Mouse (Mus musculus): ENCODE measurements around the gene Gm20479.
A peak's percentile ranks its signal among the peaks of the same experiment; 100 is the strongest.

The Gm20479 gene

GRCm38 (mm10) chr7:27334405-27334911 is 22.8 kb downstream of the Gm20479 start:
- no peak for DNase-seq (ENCODE audit: low spot score in 2 of 2)

- peak in 1 of 2 experiments; percentile 55 for DNase-seq (ENCODE audit: low spot score in 2 of 2)
Measured at GRCm38 (mm10) chr7:27333316-27333941, 23.8 kb downstream of the Gm20479 start.

- peak; percentile 85 to 91 for DNase-seq (ENCODE audit: low spot score in 2 of 2)
Measured at GRCm38 (mm10) chr7:27332353-27333199, 24.6 kb downstream of the Gm20479 start.

- no peak for DNase-seq (ENCODE audit: low spot score in 2 of 2)
Measured at GRCm38 (mm10) chr7:27331854-27332253, 25.4 kb downstream of the Gm20479 start.

DNA sequence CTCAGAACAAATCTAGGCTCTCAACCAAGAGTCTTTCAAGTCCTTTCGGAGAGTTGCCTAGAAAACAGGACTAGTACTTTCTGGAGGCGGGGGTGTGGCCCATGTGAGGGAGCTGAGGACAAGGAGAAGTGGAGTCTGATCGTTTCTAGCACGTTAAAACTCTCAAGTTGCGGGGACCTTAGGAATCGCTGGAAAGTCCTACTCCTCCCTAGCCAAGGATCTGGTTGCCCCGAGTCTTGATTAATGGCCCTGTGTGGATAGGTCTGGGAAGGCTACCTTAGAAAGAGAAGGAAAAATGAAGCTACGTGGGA is 25.7 kb downstream of the Gm20479 start:
- no peak for DNase-seq (ENCODE audit: low spot score in 2 of 2)

DNA sequence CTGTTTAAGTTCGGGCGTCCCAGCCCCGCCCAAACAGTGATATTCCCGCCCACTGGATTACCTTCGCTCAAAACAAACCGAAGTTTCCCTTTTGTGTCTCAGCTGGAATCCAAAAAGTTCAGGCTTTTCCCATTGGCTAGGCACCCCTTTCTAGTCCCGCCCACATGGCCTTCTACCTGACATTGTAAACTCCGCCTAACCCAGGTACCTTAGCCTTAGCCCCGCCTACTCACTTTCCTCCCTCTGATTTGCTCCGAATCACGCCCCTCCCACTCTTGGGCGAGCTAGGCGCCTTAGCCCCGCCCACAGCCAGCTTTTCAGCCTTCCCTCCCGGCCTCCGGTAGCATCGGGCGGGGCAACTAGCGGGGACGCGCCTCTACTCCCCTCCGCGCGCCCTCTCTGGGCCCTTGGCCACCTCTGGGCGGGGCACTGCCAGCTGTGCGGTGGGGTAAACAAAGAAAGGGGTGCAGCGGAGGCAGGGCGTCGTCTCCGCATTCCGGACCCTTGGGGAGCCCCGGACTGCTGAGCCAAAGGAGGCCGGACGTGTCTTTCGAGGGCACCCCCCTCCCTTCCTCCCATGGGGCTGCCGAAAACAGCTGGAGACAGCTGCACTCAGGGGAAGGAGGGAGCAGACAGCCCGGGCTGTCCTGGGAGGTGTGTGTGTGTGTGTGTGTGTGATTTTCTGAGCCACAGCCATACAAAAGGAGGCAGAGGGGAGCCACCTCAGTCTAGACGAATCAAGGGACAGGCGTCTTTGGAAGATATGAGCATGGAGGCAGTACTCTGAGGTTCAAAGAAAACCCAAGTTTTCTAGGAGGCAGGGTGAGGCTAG is 26.3 kb downstream of the Gm20479 start:
- peak; percentile 95 to 96 for DNase-seq (ENCODE audit: low spot score in 2 of 2)

GRCm38 (mm10) chr7:27329981-27330380 is 27.2 kb downstream of the Gm20479 start:
- no peak for DNase-seq (ENCODE audit: low spot score in 2 of 2)

DNA sequence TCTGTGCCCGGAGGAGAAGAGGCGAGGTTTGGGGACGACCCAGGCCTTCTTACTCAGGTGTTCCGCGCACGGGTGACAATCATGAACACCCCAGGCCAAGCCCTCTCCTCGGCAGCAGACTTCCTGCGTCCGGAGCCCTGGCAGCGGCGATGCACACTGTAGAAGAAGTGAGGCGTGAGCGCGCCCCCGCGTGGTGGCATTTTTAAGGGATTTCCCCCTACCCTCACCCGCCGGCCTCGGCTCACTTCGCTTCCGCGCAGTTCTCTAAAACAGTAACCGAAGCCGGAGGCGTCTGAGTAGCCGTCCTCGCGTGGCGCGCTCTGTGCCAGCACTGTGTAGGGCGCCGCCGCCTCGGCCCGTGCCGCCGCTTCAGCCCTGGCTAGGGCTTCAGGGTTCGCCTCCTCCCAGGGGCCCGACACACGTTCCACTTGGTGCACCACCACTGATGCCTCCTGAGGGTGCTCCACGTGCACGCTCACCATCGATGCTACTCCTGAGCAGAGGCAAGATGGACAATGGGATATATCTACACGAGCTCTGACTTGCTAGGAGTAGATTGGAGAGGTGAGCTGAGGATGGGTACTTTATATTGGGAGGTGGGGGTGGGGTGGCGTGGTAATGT is 27.8 kb downstream of the Gm20479 start:
- peak; percentile 71 to 91 for DNase-seq (ENCODE audit: low spot score in 2 of 2)

DNA sequence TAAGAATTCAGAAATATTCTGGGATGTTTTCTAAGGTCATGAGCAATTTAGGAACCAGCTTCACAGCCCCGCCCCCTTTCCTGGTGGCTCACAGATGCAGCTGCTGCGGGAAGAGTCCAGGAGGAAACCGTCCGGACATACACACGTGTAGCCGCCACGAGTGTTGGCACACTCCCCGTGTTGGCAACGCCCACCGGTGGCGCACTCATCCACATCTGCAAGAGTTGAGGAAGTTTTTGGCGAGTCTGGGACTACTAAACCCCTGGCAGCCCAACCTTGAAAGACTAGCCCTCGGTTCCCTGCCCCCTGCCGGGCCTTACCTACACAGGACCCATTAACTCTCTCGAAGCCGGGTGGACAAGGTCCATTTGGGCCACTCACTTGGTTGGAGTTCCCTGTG is 28.6 kb downstream of the Gm20479 start:
- DNase-seq (ENCODE audit: low spot score in 2 of 2) = no peak

GRCm38 (mm10) chr7:27328161-27328560 is 29.1 kb downstream of the Gm20479 start:
- DNase-seq (ENCODE audit: low spot score in 2 of 2) = no peak

DNA sequence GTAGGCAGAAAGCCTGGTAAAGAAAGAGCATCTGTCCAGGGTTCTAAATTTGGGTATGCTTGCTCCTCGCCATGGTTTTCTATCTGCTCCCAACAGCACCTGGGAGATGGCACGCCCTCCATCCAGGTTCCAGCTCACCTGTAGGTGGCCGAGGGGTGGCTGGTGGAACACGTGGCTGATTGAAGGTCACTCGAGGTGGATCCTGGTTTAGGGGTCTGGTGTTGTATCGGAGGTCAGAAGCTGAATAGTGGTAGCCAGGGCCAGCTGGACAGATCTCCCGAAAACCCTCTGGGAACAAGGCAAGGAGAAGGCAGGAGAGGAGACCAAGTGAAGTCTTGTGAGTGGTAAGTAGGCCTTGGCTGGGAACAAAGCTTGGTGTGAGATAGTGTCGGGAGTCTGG is 29.7 kb downstream of the Gm20479 start:
- DNase-seq (ENCODE audit: low spot score in 2 of 2) = no peak

- DNase-seq (ENCODE audit: low spot score in 2 of 2) = no peak
Measured at GRCm38 (mm10) chr7:27326101-27326880, 30.9 kb downstream of the Gm20479 start.

DNA sequence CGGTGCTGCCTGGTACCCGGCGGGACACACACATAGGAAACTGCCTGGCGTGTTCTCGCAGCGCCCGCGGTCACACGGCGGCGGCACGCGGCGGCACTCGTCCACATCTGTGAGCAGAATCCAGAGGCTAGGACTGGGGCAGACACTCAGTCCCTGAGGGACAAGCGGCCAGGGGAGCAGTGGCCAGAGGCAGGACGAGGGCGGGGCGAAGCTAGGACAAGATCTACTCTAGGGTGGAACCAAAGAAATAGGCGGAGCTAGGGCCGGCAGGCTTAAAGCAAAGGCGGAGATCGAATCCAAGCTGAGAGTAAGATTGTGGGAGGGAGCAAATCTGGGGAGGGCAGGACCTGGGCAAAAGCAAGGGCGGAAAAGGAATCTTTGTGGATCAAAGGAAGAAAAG is 31.5 kb downstream of the Gm20479 start:
- DNase-seq (ENCODE audit: low spot score in 2 of 2) = peak; percentile 66 to 76

GRCm38 (mm10) chr7:27324928-27325327 is 32.3 kb downstream of the Gm20479 start:
- no peak for DNase-seq (ENCODE audit: low spot score in 2 of 2)

- DNase-seq (ENCODE audit: low spot score in 2 of 2) = no peak
Measured at GRCm38 (mm10) chr7:27324161-27324560, 33.1 kb downstream of the Gm20479 start.

DNA sequence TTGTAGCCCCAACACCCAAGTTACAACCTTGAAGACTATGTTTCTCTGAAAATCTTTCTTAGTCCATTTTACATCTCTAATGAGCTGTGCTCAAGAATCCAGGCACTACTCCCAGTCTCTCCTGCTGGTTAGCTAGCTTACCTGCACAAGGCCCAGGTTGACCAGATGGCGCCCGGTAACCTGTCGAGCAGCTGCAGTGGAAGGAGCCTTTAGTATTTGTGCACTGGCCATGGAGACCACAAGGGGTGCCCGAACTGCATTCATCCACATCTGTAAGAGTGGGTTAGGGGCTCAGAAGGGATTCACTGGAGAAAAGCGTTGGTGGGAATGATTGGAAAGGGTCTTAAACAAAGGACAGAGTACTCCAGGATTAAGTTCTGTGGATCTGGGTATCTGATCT is 34.2 kb downstream of the Gm20479 start:
- DNase-seq (ENCODE audit: low spot score in 2 of 2) = no peak

GRCm38 (mm10) chr7:27322291-27322690 is 34.9 kb downstream of the Gm20479 start:
- no peak for DNase-seq (ENCODE audit: low spot score in 2 of 2)

DNA sequence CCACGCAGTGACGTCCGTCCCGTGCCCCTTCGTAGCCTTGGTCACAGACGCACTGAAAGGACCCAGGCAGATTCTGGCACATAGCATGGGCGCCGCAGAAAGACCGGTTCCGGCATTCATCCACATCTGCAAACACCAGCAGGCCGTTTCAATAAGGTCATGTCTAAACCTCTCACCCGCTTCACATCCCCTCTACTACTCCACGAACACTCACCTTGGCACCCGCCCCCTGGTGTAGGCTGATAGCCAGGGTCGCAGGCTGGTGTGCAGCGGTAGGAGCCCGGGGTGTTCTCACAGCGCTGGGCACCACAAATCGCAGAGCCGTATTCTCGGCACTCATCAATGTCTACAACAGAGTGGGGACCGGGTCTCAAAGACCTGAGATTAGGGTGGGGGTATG is 37.8 kb downstream of the Gm20479 start:
- no peak for DNase-seq (ENCODE audit: low spot score in 2 of 2)

GRCm38 (mm10) chr7:27315958-27316357 is 41.3 kb downstream of the Gm20479 start:
- no peak for DNase-seq (ENCODE audit: low spot score in 2 of 2)

GRCm38 (mm10) chr7:27314393-27314792 is 42.8 kb downstream of the Gm20479 start:
- no peak for DNase-seq (ENCODE audit: low spot score in 2 of 2)

- no peak for DNase-seq (ENCODE audit: low spot score in 2 of 2)
Measured at GRCm38 (mm10) chr7:27311651-27312284, 45.5 kb downstream of the Gm20479 start.
